Comparison of ENCODE assay signal across 18 mouse cellular contexts in genomic region chr14:99745209-99745608, GRCm38 (mm10).
DNase-seq lines count a peak whose midpoint lies in the region; ATAC-seq lines count a peak whose summit lies in the region.
"Had no signal": no experiment of that assay in that cellular context is flagged by ENCODE, and none has a peak within 500 bp of the region (broad histone marks: within the 10 kb centered on the region; RNA-seq: fewer than 3 reads in every experiment).

No protein-coding gene starts in this region.

- no peak overlapping the region for H3K27ac ChIP-seq in embryonic facial prominence, embryonic 14.5 days (replicated peaks; ENCODE audit: low read depth, low read length)
- no peak overlapping the region for H3K27ac ChIP-seq in embryonic facial prominence, embryonic 10.5 days (replicated peaks)
- peak overlapping the region; percentile 42 for H3K27ac ChIP-seq in stomach, embryonic 16.5 days (ENCODE audit: low read length)
- H3K27ac ChIP-seq: heart, embryonic 13.5 days; hindbrain, embryonic 15.5 days; kidney, embryonic 15.5 days; limb, embryonic 13.5 days had no signal

- 61% methylated on average over 7 of the region's 7 CpGs for WGBS in embryonic facial prominence, embryonic 14.5 days
- WGBS in embryonic facial prominence, embryonic 10.5 days, result 85% methylated on average over 7 of the region's 7 CpGs
- WGBS in stomach, embryonic 16.5 days, result 55% methylated on average over 7 of the region's 7 CpGs

- H3K9ac ChIP-seq in embryonic facial prominence, embryonic 14.5 days (ENCODE audit: low read depth, low read length), result no peak overlapping the region
- no peak overlapping the region for H3K9ac ChIP-seq in stomach, embryonic 16.5 days (ENCODE audit: low read length)
- H3K9ac ChIP-seq: heart, embryonic 13.5 days; hindbrain, embryonic 15.5 days; kidney, embryonic 15.5 days; limb, embryonic 13.5 days; liver, postnatal 0 days had no signal

- no peaks in the 10 kb centered on the region for H3K27me3 ChIP-seq in embryonic facial prominence, embryonic 14.5 days (replicated peaks; ENCODE audit: control insufficient read depth, insufficient read depth, low read length)
- no peaks in the 10 kb centered on the region for H3K27me3 ChIP-seq in embryonic facial prominence, embryonic 10.5 days (replicated peaks; ENCODE audit: low read depth, poor library complexity, severe bottlenecking)
- H3K27me3 ChIP-seq in stomach, embryonic 16.5 days (ENCODE audit: control insufficient read depth, insufficient read depth, low read length), result no peaks in the 10 kb centered on the region
- H3K27me3 ChIP-seq: heart, embryonic 13.5 days; hindbrain, embryonic 15.5 days; kidney, embryonic 15.5 days; limb, embryonic 13.5 days had no signal

- H3K4me3 ChIP-seq in embryonic facial prominence, embryonic 14.5 days (ENCODE audit: low read depth, low read length), result no peak overlapping the region
- no peak overlapping the region for H3K4me3 ChIP-seq in embryonic facial prominence, embryonic 10.5 days
- no peak overlapping the region for H3K4me3 ChIP-seq in stomach, embryonic 16.5 days (replicated peaks; ENCODE audit: low read length)
- H3K4me3 ChIP-seq: erythroblast, embryonic 14.5 days; heart, embryonic 13.5 days; hindbrain, embryonic 15.5 days; kidney, embryonic 15.5 days; limb, embryonic 13.5 days had no signal

- no peak overlapping the region for H3K4me2 ChIP-seq in embryonic facial prominence, embryonic 14.5 days (ENCODE audit: low read depth, low read length)
- H3K4me2 ChIP-seq in stomach, embryonic 16.5 days (ENCODE audit: low read depth, low read length), result no peak overlapping the region
- H3K4me2 ChIP-seq: heart, embryonic 13.5 days; hindbrain, embryonic 15.5 days; kidney, embryonic 15.5 days; limb, embryonic 13.5 days had no signal

- no peak for ATAC-seq in embryonic facial prominence, embryonic 14.5 days (ENCODE audit: low read depth)
- no peak for ATAC-seq in stomach, embryonic 16.5 days (ENCODE audit: insufficient read depth, low FRiP score)
- ATAC-seq: liver, postnatal 0 days had no signal

- peak; percentile 42 for DNase-seq in embryonic facial prominence, embryonic 14.5 days (ENCODE audit: low spot score)
- DNase-seq in embryonic facial prominence, embryonic 10.5 days (ENCODE audit: low spot score), result no peak
- peak; percentile 25 for DNase-seq in layer of hippocampus, adult 9-11 months
- DNase-seq in layer of hippocampus, adult 8-10 months (ENCODE audit: low spot score in 2 of 2), result no peak
- DNase-seq in right cerebral cortex, adult 18-20 months, result peak; percentile 11
- DNase-seq in right cerebral cortex, postnatal 10 days (ENCODE audit: low spot score in 2 of 2), result no peak
- no peak for DNase-seq in embryo, embryonic 10 days (ENCODE audit: low spot score)
- DNase-seq: B cell, adult 2 months; cerebellum, adult 8-10 months; embryo, embryonic 11 days; liver, postnatal 0 days had no signal

- H3K36me3 ChIP-seq in embryonic facial prominence, embryonic 14.5 days (ENCODE audit: control insufficient read depth, insufficient read depth, low read length), result no peaks in the 10 kb centered on the region
- no peaks in the 10 kb centered on the region for H3K36me3 ChIP-seq in embryonic facial prominence, embryonic 10.5 days (replicated peaks)
- H3K36me3 ChIP-seq in stomach, embryonic 16.5 days (ENCODE audit: control insufficient read depth, insufficient read depth, low read length), result no peaks in the 10 kb centered on the region
- H3K36me3 ChIP-seq: G1E; heart, embryonic 13.5 days; hindbrain, embryonic 15.5 days; kidney, embryonic 15.5 days; limb, embryonic 13.5 days had no signal

- no peaks in the 10 kb centered on the region for H3K4me1 ChIP-seq in embryonic facial prominence, embryonic 14.5 days (ENCODE audit: control insufficient read depth, insufficient read depth, low read length)
- H3K4me1 ChIP-seq in embryonic facial prominence, embryonic 10.5 days, result no peaks in the 10 kb centered on the region
- H3K4me1 ChIP-seq in stomach, embryonic 16.5 days (ENCODE audit: control insufficient read depth, insufficient read depth, low read length), result no peaks in the 10 kb centered on the region
- H3K4me1 ChIP-seq: kidney, embryonic 15.5 days; limb, embryonic 13.5 days had no signal

- no peaks in the 10 kb centered on the region for H3K9me3 ChIP-seq in embryonic facial prominence, embryonic 14.5 days (ENCODE audit: control insufficient read depth, low read length)
- H3K9me3 ChIP-seq in embryonic facial prominence, embryonic 10.5 days, result no peaks in the 10 kb centered on the region
- H3K9me3 ChIP-seq in stomach, embryonic 16.5 days (replicated peaks; ENCODE audit: control insufficient read depth, low read length), result no peaks in the 10 kb centered on the region
- H3K9me3 ChIP-seq: heart, embryonic 13.5 days; hindbrain, embryonic 15.5 days; kidney, embryonic 15.5 days; limb, embryonic 13.5 days had no signal

Comparison
In these comparisons a context has a peak if more than half of its experiments do, and no peak if none do; other contexts are left out.
1. DNase-seq: peak in embryonic facial prominence, embryonic 14.5 days (single experiment), layer of hippocampus, adult 9-11 months (single experiment) and right cerebral cortex, adult 18-20 months (single experiment); none in embryonic facial prominence, embryonic 10.5 days (single experiment), layer of hippocampus, adult 8-10 months (0 of 2), right cerebral cortex, postnatal 10 days (0 of 2) and embryo, embryonic 10 days (single experiment).